Mouse (Mus musculus) ovary, postnatal 36 days (tissue): ENCODE measurements around the gene Rbm12.

Source experiments
- DNase-seq: peaks from one replicate; pipeline ENCODE4 v3.0.0; 2022; ENCODE audit warnings: low spot score, mixed read lengths

Rbm12 gene

DNA sequence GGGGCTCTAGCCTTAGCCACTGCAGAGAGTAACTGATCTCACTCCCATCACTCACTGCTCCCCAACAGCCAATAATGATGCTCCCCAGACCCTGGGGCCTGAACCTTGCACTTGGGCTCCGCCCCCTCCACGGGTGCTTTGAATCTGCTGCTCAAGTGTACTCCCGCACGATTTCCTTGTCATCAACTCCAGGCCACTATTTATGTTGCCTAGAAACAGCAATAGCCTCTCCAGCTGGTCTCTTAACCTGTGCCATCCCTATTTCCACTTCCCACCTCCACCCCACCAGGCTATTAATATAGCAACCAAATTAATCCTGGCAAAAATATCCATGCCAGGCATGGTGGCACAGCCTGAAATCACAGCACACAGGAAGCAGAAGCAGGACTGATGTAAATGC lies 32.1 kb downstream of the Rbm12 start:
- DNase-seq: no peak

DNA sequence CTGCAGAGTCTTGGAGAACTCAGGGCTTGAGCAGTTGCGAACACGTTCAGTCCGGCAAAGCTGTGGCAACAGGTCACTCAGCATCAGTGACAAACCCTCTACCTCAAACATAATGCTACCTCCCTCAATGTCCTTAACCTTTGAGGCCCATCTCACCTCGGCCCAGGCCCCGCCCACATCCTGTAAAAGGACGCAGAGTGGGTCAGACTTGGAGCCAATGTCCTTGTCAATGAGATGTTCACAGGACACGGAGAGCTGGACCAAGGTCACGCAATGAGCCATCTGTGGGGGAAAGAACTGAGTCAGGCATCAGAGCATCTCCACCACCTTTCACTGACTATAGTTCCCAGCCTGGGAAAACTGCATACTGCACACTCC lies 32.6 kb downstream of the Rbm12 start:
- no peak for DNase-seq

DNA sequence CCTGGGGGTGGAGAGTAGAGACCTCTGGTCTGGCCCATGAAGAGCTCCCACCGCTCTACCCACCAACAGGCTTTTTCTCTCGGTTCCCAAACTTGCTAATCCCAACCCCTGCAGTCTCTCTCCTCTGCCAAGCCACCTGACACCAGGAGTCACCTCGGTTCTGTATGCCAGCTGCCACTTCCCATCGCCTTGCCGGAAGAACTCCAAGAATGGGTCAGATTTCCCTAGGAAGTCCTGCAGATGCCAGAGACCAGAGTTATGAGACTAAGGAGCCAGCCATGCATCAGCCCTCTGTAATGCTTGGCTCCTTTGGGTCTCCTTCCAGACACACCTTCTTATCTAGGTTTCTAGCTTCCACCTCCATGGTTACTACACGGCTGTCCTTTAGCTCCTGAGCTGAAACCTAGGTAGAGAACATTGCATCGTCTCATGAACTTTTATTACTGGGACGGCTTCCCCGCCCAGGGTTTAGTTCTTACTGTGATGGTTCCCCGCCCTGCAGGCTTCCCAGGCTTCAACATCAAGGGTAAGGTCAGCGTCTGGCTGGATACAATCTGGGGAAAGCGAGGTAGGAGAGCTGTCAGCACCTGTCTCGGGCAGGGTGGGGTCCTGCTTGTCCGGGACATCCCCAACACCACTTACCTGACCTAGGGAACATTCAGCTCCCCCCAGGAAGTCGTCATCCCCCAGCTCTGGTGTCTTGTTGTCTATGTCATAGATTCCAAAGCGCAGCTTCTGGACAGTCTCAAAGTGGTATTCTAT lies 33.2 kb downstream of the Rbm12 start:
- DNase-seq: no peak

DNA sequence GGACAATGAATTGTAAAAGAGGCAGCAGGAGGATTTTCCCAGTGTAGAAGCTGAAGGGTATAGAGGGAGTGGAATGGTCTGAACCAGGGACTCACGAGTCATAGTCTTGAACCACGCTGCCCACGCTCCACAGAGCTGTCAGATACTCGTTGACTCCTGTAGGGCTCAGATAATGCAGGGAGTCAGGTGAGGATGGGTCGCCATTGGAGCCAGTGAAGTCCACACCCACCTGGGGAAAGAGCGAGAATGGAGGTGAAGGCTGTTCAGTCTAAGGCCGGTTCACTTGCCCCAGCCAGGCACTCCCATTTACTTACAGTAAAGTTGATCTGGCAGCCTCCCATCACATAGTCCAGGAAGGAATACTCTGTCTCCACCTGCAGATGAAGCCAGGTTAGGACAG lies 34.3 kb downstream of the Rbm12 start:
- no peak for DNase-seq

DNA sequence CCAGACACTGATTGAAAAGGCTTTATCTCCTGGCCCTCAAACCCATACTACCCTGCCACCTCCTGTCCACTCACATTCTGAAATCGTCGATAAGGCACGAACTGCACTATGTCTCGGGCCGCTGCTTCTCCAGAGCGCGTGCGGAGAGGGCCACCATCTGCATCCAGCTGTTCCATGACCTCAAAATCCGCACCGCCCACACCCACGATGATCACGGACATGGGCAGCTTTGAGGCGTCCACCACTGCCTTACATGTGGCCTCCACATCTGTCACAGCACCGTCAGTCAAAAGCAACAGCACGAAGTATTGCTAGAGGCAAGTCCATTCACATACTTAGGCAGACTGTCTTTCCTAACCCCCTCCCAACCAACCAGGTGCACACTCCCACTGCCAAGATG lies 38.1 kb downstream of the Rbm12 start:
- DNase-seq: no peak

DNA sequence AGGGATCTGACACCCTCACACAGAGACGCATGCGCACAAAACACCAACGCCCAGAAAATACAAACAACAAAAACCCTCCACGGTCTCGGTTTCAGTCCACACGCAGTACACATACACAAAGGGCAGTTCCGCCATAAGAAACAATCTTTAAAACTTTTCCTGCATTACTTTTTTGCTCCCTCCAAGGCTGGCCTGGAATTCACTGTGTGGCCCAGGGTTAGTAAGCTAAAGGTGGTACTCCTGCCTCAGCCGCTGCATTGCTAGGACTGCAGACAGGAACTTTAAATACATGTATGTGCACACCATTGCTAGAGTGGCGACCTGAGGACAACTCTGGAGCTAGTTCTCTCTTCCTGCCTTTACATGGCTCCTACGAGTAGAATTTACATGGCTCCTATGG lies 40.5 kb downstream of the Rbm12 start:
- no peak for DNase-seq

DNA sequence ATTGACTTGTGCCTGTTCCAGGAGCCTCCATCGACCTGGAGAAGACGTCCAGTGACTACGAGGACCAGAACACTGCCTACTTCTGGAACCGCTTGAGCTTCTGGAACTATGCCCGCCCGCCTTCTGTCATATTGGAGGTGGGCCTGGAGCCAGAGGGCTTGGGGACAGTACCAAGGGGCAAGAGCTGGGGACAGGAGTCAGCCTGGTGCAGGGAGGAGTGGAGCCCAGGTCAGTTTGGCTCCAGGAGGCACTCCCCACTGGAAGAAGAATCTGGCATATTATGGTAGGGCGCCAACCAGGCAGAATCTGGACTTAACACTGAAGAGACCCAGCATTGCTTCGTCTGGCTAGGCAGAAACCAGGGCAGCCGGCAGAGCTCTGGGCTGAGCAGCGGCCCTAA lies 43.9 kb downstream of the Rbm12 start:
- no peak for DNase-seq

DNA sequence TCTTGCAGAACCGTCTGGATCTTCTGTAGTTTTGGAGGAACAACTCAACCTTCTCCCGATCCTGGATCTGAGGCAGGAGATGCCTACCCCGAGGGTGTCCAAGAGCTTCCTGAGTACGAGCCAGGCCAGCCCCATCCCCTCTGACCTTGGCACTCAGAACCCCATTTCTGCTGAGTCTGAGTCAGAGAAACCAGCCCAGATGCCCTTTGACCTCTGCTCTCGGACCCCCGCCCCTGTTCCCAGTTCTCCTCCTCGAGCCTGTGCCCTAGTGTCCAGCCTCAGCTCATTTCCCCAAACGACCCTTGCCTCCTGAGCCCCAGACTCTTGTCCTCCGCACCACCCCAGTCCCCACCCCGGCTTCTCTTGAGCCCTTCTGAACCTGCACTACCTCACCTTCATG lies 45.7 kb downstream of the Rbm12 start:
- DNase-seq: no peak

DNA sequence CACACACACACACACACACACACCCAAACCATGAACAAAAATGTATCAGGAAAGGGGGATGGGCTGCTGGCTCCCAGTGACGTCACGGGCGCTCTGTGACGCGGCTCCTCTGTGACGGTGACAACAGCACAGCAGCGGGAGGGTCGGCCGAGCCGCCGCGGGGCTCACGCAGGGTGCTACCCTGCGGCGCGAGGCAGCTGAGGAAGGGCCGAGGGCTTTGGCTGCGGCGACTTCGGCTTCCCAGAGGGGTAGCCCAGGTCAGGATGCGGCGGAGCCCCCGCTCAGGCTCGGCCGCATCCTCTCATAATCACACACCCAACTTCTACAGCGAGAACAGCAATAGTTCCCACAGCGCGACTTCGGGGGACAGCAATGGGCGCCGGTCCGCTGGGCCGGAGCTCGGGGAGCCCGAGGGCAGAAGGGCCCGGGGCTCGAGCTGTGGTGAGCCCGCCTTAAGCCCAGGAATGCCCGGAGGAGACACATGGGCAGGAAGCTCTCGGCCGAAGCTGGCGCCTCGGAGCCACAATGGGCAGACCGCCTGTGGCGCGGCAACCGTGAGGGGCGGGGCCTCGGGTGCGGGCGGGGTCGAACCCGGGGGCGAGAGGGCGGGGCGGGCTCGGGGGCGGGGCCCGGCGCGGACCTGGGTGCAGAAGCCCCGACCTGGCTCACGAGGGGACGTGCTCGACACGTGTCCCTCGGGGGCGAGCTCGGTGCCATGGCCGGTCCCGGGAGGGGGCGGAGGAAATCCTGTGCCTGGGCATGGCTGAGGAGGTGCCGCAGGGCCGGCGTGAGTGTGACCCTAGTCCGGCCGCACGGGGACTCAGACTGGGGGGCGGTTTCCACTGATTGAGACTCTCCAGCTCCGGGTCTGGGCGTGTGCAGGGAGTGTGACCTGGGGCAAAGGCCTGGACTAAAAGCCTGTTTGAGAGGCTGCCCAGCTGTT lies 46.4 kb downstream of the Rbm12 start, which contains the start of gene Spag4:
TSS of gene Spag4 (plus strand) at position 77 of the 943 bp plus-strand sequence.
- DNase-seq: peak; percentile 83

DNA sequence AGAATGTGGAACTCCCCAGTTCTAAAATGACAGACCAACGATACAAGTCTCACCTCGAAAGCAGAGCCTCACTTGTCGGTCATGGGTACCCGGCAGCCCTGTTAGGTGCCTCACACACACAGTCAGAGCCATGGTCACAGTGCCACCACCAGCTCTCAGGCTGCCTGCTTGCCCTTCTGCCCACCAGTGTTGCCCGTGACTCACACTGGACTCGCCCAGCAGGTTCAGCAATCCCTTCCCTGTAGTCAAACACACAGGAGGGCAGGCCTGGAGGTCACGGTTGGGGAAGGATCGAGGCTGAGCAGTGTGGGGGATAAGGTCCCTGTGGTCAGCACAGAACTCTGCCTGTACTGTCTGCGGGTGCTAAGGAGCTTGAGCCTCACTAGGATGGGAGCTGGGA lies 59.0 kb downstream of the Rbm12 start, which contains the start of gene Fer1l4:
TSS of gene Fer1l4 (minus strand) at position 132 of the 400 bp plus-strand sequence.
- DNase-seq: no peak

DNA sequence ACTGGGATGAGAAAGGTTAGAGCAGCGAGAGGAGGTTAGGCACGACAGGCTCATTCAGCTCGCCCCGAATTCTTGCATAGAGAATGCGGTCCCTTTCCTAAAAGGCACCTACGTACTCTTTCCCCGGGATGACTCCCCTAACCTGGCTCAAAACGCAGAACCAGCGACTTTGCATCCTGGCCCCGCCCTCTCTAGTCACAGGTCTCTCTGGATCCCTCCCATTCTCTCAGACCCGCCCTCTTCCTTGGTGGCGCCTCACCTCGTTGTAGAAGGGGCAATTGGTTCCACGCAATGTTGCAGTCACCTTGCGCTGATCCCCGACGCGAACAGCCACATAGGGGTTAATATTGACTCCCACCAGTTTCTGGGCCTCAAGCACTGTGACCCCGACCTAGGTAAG lies 63.8 kb downstream of the Rbm12 start:
- DNase-seq: no peak

DNA sequence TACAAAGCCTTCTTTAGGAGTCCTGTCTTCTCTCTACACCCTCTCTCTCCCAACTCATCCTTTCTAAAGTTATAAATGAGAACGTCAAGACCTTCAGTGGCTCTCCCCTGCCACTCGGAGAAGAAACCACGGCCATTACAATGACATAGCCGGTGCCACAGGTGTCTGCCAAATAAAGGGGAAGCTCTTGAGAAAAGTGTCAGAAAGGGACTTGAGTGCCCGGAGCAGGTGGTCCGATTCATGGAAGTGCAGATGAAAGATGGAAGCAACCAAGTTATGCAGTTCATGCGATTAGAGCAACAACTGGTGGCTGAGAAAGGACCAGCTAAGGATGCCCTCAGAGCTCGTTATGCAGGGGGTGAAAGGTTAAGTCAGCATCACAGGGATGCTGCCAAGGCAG lies 68.9 kb downstream of the Rbm12 start:
- DNase-seq: no peak
